Mouse (Mus musculus): ENCODE measurements around the gene Ephx4.
"Not testable (repeated sequence)": the region's sequence is repeated elsewhere in the genome, so short reads cannot be mapped to it uniquely, and the experiment has no call there.

Ephx4 gene

GRCm38 (mm10) chr5:107402436-107402835 is at the start of gene Ephx4:
Gene Ephx4 (plus strand): TSS chr5:107402736.
- DNase-seq (ENCODE audit: low spot score): no peak

DNA sequence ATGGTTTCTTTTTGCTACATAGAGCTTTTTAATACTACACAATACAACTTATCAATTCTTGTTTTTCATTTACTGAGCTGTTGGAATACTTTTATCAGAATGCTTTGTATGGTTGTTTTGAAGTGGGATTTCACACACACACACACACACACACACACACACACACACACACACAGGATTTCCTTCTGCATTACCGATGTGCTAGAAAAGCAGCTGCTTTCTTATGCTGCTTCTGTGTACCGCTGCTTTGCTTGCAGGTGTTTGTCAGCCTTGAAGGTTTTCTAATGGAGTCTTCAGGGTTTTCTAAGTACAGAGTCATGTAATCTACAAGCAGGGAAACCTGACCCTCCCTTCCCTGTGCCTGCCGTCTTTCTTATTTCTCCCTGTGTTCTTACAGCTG is 48.6 kb upstream of the Ephx4 start:
- DNase-seq (ENCODE audit: low spot score): no peak

GRCm38 (mm10) chr5:107355801-107356200 is 46.7 kb upstream of the Ephx4 start:
- no peak for DNase-seq (ENCODE audit: low spot score)

- no peak for DNase-seq (ENCODE audit: low spot score)
Measured at GRCm38 (mm10) chr5:107357723-107358122, 44.8 kb upstream of the Ephx4 start.

- peak; percentile 92 for DNase-seq (ENCODE audit: low spot score)
Measured at GRCm38 (mm10) chr5:107359395-107360053, 43.0 kb upstream of the Ephx4 start.

DNA sequence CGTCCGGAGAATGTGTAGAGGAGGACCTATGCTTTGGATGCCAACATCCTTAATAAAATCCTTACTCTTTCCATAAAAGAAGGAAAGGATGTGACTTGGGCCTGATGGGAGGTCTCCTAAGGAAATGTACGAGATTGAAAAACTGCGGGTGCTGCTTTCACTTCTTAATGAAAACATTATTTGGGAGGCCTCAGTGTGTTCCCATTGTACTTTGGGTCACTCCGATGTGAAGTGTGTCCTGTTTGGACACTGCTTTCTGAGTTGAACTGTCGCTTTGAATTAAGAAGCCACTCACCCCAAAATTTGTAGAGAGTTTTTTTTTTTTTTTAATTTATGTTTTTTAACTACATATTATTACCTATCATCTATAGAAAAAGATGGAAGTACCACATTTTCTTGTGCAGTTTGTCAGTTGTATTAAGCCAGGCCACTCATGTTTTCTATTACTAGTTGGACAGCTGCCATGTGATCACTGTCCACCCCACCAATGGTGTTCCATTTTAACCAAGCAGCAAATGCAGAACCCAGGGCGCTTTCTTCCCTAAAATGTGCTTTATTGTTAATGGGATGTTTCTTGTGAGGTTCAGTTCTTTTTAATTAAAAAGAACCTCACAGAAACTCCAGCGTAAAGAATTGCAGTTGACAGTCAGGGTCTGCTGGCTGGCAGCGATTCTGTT is 42.3 kb upstream of the Ephx4 start:
- DNase-seq (ENCODE audit: low spot score): peak; percentile 41

- no peak for DNase-seq (ENCODE audit: low spot score)
Measured at GRCm38 (mm10) chr5:107370040-107370439, 32.5 kb upstream of the Ephx4 start.

DNA sequence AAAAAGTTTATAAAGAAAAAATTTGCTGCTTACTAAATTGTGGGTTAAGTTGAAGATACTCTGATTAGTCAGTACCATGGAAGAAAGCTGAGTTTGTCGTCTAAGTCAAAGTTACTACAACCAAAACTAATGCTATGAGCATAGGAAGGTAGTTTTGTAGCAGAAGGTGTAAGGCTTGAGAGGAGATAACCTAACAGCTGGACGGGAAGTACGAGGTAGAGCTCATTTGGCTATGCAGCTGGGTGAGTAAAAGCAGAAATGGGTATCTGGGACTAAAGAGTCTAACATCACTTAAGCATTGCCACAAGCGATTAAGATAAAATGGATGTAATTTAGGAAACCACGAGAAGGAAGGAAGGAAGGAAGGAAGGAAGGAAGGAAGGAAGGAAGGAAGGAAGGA is 31.2 kb upstream of the Ephx4 start:
- DNase-seq (ENCODE audit: low spot score): no peak

- DNase-seq (ENCODE audit: low spot score): no peak
Measured at GRCm38 (mm10) chr5:107373256-107373655, 29.3 kb upstream of the Ephx4 start.

- not testable (repeated sequence) for DNase-seq (ENCODE audit: low spot score)
Measured at GRCm38 (mm10) chr5:107386448-107386847, 16.1 kb upstream of the Ephx4 start.

- DNase-seq (ENCODE audit: low spot score): no peak
Measured at GRCm38 (mm10) chr5:107387788-107388187, 14.7 kb upstream of the Ephx4 start.

GRCm38 (mm10) chr5:107389373-107389772 is 13.2 kb upstream of the Ephx4 start:
- DNase-seq (ENCODE audit: low spot score): no peak

DNA sequence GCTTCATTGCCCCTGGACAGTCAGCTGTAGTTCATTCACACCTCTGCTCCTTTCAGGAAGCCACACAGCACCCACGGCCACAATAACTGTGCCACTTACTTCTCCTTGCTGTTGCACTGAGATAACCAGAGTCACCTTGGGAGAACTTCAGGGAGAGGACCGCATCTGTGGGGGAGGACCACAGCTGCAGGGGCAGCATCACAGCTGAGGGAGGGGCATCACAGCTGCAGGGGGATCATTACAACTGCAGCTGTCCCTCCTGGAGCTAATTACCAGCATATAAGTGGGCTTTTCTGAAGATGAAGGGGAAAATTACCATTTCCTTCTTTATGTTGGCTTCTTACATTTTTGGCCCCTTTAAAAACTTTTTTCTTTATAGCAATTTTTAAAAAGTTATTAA is 8.1 kb upstream of the Ephx4 start:
- no peak for DNase-seq (ENCODE audit: low spot score)

GRCm38 (mm10) chr5:107403011-107403946 is 743 bp downstream of the Ephx4 start:
- DNase-seq (ENCODE audit: low spot score): peak; percentile 55

- peak; percentile 23 for DNase-seq (ENCODE audit: low spot score)
Measured at GRCm38 (mm10) chr5:107403947-107404684, 1.6 kb downstream of the Ephx4 start.

GRCm38 (mm10) chr5:107405361-107405760 is 2.8 kb downstream of the Ephx4 start:
- DNase-seq (ENCODE audit: low spot score): no peak

DNA sequence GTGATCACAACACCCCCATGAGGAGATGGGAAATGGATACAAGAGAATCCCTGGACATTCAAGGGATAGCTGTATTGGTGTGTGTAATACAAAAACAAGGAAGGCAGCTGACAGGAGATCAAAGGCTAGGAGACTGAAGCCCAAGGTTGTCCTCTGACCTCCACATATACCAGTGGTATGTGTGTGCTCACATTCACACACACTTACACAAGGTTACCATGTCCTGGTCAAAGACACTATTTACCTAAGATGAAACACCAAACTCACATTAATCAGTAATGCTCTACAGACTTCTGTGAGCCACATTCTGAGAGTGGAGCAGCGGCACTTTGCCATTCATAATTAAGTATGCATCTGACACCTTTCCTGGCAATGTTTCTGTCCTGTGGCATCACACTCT is 7.8 kb downstream of the Ephx4 start:
- DNase-seq (ENCODE audit: low spot score): no peak

GRCm38 (mm10) chr5:107411326-107411725 is 8.8 kb downstream of the Ephx4 start:
- peak; percentile 9 for DNase-seq (ENCODE audit: low spot score)

GRCm38 (mm10) chr5:107412285-107412684 is 9.7 kb downstream of the Ephx4 start:
- no peak for DNase-seq (ENCODE audit: low spot score)

DNA sequence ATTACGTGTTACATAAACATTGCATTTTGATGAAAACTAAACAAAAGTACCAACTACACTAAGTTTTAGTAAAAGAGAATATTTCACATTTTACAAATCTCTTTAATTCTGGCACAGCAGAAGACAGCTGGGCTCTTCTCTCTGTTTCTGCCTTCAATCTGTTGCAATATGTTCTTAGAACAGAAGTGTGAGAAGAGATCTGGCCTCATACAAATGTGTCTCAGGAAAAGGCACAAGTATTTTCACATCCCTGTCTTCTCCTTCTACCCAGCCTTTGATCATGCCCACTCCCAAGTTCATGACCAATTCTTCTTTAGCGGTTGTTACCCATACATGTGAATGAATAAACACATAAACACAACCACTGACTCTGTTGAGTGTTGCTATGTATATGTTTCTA is 12.6 kb downstream of the Ephx4 start:
- DNase-seq (ENCODE audit: low spot score): no peak

GRCm38 (mm10) chr5:107421676-107422075 is 19.1 kb downstream of the Ephx4 start:
- DNase-seq (ENCODE audit: low spot score): no peak

DNA sequence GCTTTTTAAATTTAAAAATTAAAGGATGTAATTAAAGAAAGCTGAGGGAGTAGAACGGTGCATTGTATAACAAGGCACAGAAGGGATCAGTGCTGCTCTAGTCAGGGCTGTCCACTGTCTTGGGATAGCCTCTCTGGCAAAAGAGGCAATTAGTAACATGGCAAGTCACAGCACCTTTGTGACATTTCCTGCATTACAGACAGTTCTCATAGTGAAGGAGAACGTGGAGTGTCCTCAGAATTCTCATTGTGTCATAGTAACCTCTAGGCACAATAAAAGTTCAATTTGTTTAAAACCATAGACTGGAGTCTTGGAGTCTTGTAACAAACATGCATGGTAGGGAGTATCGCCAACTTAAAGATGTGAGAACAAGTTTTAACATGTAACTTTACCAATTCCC is 28.7 kb downstream of the Ephx4 start, which contains the start of gene Lpcat2b:
Gene Lpcat2b (plus strand): TSS at position 301 of the 400 bp plus-strand sequence.
- no peak for DNase-seq (ENCODE audit: low spot score)
